ENCODE assay signal across 24 mouse cellular contexts in the genomic region with DNA sequence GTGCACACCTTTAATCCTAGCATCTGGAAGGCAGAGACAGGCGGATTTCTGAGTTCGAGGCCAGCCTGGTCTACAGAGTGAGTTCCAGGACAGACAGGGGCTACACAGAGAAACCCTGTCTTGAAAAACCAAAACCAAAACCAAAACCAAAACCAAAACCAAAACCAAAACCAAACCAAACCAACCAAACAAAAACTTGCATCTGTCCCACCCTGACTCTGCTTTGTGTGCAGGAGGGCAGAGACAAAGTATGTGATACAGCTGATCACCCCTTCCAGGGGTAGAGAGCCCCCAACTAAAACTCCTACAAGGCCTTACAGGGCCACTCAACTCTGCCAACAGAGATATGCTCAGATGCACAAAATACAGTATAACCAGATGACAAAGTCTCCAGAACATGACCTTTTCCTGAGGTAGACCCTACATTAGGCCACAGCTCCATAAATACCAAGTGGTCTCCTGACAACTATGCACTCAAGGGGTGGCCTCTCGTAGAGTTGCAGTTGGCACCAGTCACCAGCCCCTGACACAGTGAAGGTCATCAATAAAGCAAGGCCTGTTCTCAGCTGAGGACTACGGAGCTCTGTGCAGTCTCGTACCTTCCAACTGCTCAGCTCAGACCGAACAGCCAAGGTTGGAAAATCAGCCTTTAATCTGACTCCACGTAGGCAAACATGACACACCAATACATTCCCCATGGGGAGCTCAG. TPM values are rescaled to one million over a fixed set of nuclear protein-coding genes. Genes with fewer than 3 reads are reported as not detected.
DNase-seq lines count a peak whose midpoint lies in the region; ATAC-seq and TF ChIP-seq lines count a peak whose summit lies in the region.
"Had no signal": no experiment of that assay in that cellular context is flagged by ENCODE, and none has a peak within 500 bp of the region (broad histone marks: within the 10 kb centered on the region; RNA-seq: fewer than 3 reads in every experiment).

No protein-coding gene starts in this region.

- peak; percentile 51; the same call in 1 of the 2 replicates for ATAC-seq in heart, postnatal 0 days (ENCODE audit: insufficient read depth, low read depth)
- ATAC-seq in stomach, embryonic 16.5 days (ENCODE audit: insufficient read depth, low FRiP score) = peak; percentile 29; the same call in 1 of the 2 replicates
- no peak for ATAC-seq in stomach, postnatal 0 days (ENCODE audit: low FRiP score, low TSS enrichment)

- TF ChIP-seq CTCF in heart, postnatal 0 days (IDR thresholded peaks at IDR 0.05; ENCODE audit: low read depth) = no peak
- no peak for TF ChIP-seq CTCF in stomach, postnatal 0 days (IDR thresholded peaks at IDR 0.05; ENCODE audit: low read depth)

- no peaks in the 10 kb centered on the region for H3K27me3 ChIP-seq in heart, postnatal 0 days (ENCODE audit: control insufficient read depth, insufficient read depth, low read length)
- no peaks in the 10 kb centered on the region for H3K27me3 ChIP-seq in stomach, embryonic 16.5 days (ENCODE audit: control insufficient read depth, insufficient read depth, low read length)
- H3K27me3 ChIP-seq in stomach, postnatal 0 days (ENCODE audit: control insufficient read depth, insufficient read depth, low read length) = no peaks in the 10 kb centered on the region
- H3K27me3 ChIP-seq: embryonic facial prominence, embryonic 12.5 days; hindbrain, embryonic 12.5 days; lung, embryonic 15.5 days; neural tube, embryonic 15.5 days had no signal

- 71% methylated on average over 7 of the region's 7 CpGs for WGBS in heart, postnatal 0 days
- WGBS in stomach, embryonic 16.5 days = 79% methylated on average over 7 of the region's 7 CpGs
- 78% methylated on average over 7 of the region's 7 CpGs for WGBS in stomach, postnatal 0 days

- no peak overlapping the region for H3K4me3 ChIP-seq in heart, postnatal 0 days (ENCODE audit: low read depth, low read length)
- H3K4me3 ChIP-seq in stomach, embryonic 16.5 days (replicated peaks; ENCODE audit: low read length) = no peak overlapping the region
- H3K4me3 ChIP-seq in stomach, postnatal 0 days (ENCODE audit: low read depth, low read length) = no peak overlapping the region
- H3K4me3 ChIP-seq: embryonic facial prominence, embryonic 12.5 days; hindbrain, embryonic 12.5 days; lung, embryonic 15.5 days; myocyte; neural tube, embryonic 15.5 days had no signal

- H3K4me1 ChIP-seq in heart, postnatal 0 days (ENCODE audit: control insufficient read depth, insufficient read depth) = peaks cover 35% of the 10 kb centered on the region
- H3K4me1 ChIP-seq in stomach, embryonic 16.5 days (ENCODE audit: control insufficient read depth, insufficient read depth, low read length) = peaks cover 7% of the 10 kb centered on the region; the same call in 1 of the 2 replicates
- peaks cover 4% of the 10 kb centered on the region; the same call in 1 of the 2 replicates for H3K4me1 ChIP-seq in stomach, postnatal 0 days (replicated peaks; ENCODE audit: control insufficient read depth, insufficient read depth)
- H3K4me1 ChIP-seq: embryonic facial prominence, embryonic 12.5 days; hindbrain, embryonic 12.5 days had no signal

- peak; percentile 28 for DNase-seq in adrenal gland, adult 2 months
- no peak for DNase-seq in adrenal gland, adult 18-20 months (ENCODE audit: low spot score in 2 of 2)
- no peak for DNase-seq in heart, postnatal 0 days (ENCODE audit: low spot score)
- DNase-seq in heart, adult 18-20 months = no peak
- DNase-seq in stomach, postnatal 0 days (ENCODE audit: low spot score) = no peak
- no peak for DNase-seq in frontal cortex, postnatal 14 days (ENCODE audit: low spot score in 2 of 2)
- DNase-seq in thymus, postnatal 4 days = no peak
- DNase-seq: cerebellum, adult 18-20 months; gastrocnemius, postnatal 25 days; heart, postnatal 10 days; kidney, adult 9 months; midbrain, embryonic 14.5 days; right cerebral cortex, postnatal 25 days; thymus, postnatal 36 days had no signal

- H3K36me3 ChIP-seq in heart, postnatal 0 days (replicated peaks; ENCODE audit: control insufficient read depth, insufficient read depth, low read length) = no peaks in the 10 kb centered on the region
- H3K36me3 ChIP-seq in stomach, embryonic 16.5 days (ENCODE audit: control insufficient read depth, insufficient read depth, low read length) = no peaks in the 10 kb centered on the region
- no peaks in the 10 kb centered on the region for H3K36me3 ChIP-seq in stomach, postnatal 0 days (ENCODE audit: control insufficient read depth, insufficient read depth, low read length)
- H3K36me3 ChIP-seq: neural tube, embryonic 15.5 days had no signal

- no peak for TF ChIP-seq EP300 in heart, postnatal 0 days (IDR thresholded peaks at IDR 0.05; ENCODE audit: low read depth)
- TF ChIP-seq EP300 in stomach, postnatal 0 days (optimal IDR thresholded peaks at IDR 0.05) = no peak

- H3K9me3 ChIP-seq in heart, postnatal 0 days (replicated peaks; ENCODE audit: control insufficient read depth, low read length) = no peaks in the 10 kb centered on the region
- H3K9me3 ChIP-seq in stomach, embryonic 16.5 days (replicated peaks; ENCODE audit: control insufficient read depth, low read length) = no peaks in the 10 kb centered on the region
- H3K9me3 ChIP-seq in stomach, postnatal 0 days (ENCODE audit: control insufficient read depth, low read length) = no peaks in the 10 kb centered on the region
- H3K9me3 ChIP-seq: embryonic facial prominence, embryonic 12.5 days; hindbrain, embryonic 12.5 days; lung, embryonic 15.5 days; neural tube, embryonic 15.5 days had no signal

- H3K9ac ChIP-seq in heart, postnatal 0 days (replicated peaks; ENCODE audit: low read depth, low read length) = no peak overlapping the region
- H3K9ac ChIP-seq in stomach, embryonic 16.5 days (ENCODE audit: low read length) = no peak overlapping the region
- no peak overlapping the region for H3K9ac ChIP-seq in stomach, postnatal 0 days (ENCODE audit: low read length)
- H3K9ac ChIP-seq: embryonic facial prominence, embryonic 12.5 days; hindbrain, embryonic 12.5 days; lung, embryonic 15.5 days; neural tube, embryonic 15.5 days had no signal

- H3K4me2 ChIP-seq in heart, postnatal 0 days (ENCODE audit: low read depth, low read length) = no peak overlapping the region
- H3K4me2 ChIP-seq in stomach, embryonic 16.5 days (ENCODE audit: low read depth, low read length) = no peak overlapping the region
- H3K4me2 ChIP-seq in stomach, postnatal 0 days (replicated peaks; ENCODE audit: low read depth) = no peak overlapping the region
- H3K4me2 ChIP-seq: embryonic facial prominence, embryonic 12.5 days; hindbrain, embryonic 12.5 days; lung, embryonic 15.5 days; neural tube, embryonic 15.5 days had no signal

- peak overlapping the region; percentile 13 for H3K27ac ChIP-seq in heart, postnatal 0 days (ENCODE audit: low read depth)
- no peak overlapping the region for H3K27ac ChIP-seq in stomach, embryonic 16.5 days (ENCODE audit: low read length)
- H3K27ac ChIP-seq in stomach, postnatal 0 days (replicated peaks) = no peak overlapping the region
- H3K27ac ChIP-seq: embryonic facial prominence, embryonic 12.5 days; hindbrain, embryonic 12.5 days; lung, embryonic 15.5 days; neural tube, embryonic 15.5 days had no signal

RNA-seq across cellular contexts. Expression of a gene that starts 18.9 kb away (rescaled TPM):
- total RNA-seq in adrenal gland, adult 2 months (2021) = 100 to 1,000 TPM; 162 to 193 TPM
- polyA plus RNA-seq in adrenal gland, adult 2 months (2012; rRNA removed) = 30.3 and 36.0 TPM in 2 replicates
- total RNA-seq in adrenal gland, adult 18-20 months (2021) = 100 to 1,000 TPM; 152 to 176 TPM
- 29.5 and 53.0 TPM in 2 replicates for total RNA-seq in heart, postnatal 0 days (2014; rRNA removed; ENCODE audit: low replicate concordance)
- polyA plus RNA-seq in heart, postnatal 0 days (2015; fragmentation: Nextera tagmentation; extraction: Ambion mirVana) = 47.5 and 49.3 TPM in 2 replicates
- total RNA-seq in heart, adult 18-20 months (2021) = 100 to 1,000 TPM in 1 of 2 experiments, 10 to 100 TPM in 1; 96.6 to 106 TPM
- polyA plus RNA-seq in stomach, embryonic 16.5 days (2015; fragmentation: Nextera tagmentation; extraction: Ambion mirVana) = 94.1 and 115 TPM in 2 replicates
- 61.0 and 69.0 TPM in 2 replicates for polyA plus RNA-seq in stomach, postnatal 0 days (2015; fragmentation: Nextera tagmentation; extraction: Ambion mirVana)

RNA-seq across cellular contexts. Expression of a gene that starts 40.7 kb away (rescaled TPM):
- total RNA-seq in adrenal gland, adult 2 months (2021) = not detected
- polyA plus RNA-seq in adrenal gland, adult 2 months (2012; rRNA removed) = not detected in 2 replicates
- total RNA-seq in adrenal gland, adult 18-20 months (2021) = not detected
- not detected in 2 replicates for total RNA-seq in heart, postnatal 0 days (2014; rRNA removed; ENCODE audit: low replicate concordance)
- polyA plus RNA-seq in heart, postnatal 0 days (2015; fragmentation: Nextera tagmentation; extraction: Ambion mirVana) = not detected in 2 replicates
- not detected for total RNA-seq in heart, adult 18-20 months (2021)
- polyA plus RNA-seq in stomach, embryonic 16.5 days (2015; fragmentation: Nextera tagmentation; extraction: Ambion mirVana) = not detected in 2 replicates
- polyA plus RNA-seq in stomach, postnatal 0 days (2015; fragmentation: Nextera tagmentation; extraction: Ambion mirVana) = not detected in 2 replicates
- total RNA-seq: gastrocnemius, postnatal 25 days; heart, postnatal 10 days; layer of hippocampus, adult 18-20 months; left cerebral cortex, postnatal 36 days; liver, adult 2 months had no signal
- polyA plus RNA-seq: embryonic facial prominence, embryonic 12.5 days; hindbrain, embryonic 12.5 days; liver, adult 2 months; lung, embryonic 15.5 days; macrophage; midbrain, embryonic 14.5 days; myocyte; neural tube, embryonic 15.5 days had no signal
